Mouse (Mus musculus) forebrain, embryonic 11.5 days (tissue): ENCODE results near the gene Olfr870. TPM values are rescaled to one million over a fixed set of nuclear protein-coding genes. Genes with fewer than 3 reads are reported as not detected.
"Not testable (repeated sequence)": the region's sequence is repeated elsewhere in the genome, so short reads cannot be mapped to it uniquely, and the experiment has no call there.

Source experiments
- ATAC-seq: fragments of 200-750 bp; cut with Nextera tagmentation; replicated peaks from 2 replicates; pipeline ENCODE4 v1.8.0; 2017; ENCODE audit warnings: moderate TSS enrichment; ENCODE audit not compliant: low FRiP score
- DNase-seq: peaks from one replicate; pipeline ENCODE4 v3.0.0-alpha.2; 2017; ENCODE audit warnings: low spot score
- H3K27ac ChIP-seq: fragments of 300-500 bp; sonication (generic); 2 replicates; pipeline ENCODE4 v1.5.1; 2014; ENCODE audit warnings: low read depth, low read length
- H3K27me3 ChIP-seq: fragments of 300-500 bp; sonication (generic); 2 replicates; pipeline ENCODE4 v1.6.1; 2014; ENCODE audit warnings: mild to moderate bottlenecking, low read length, mixed read lengths; ENCODE audit not compliant: control insufficient read depth, insufficient read depth
- H3K36me3 ChIP-seq: fragments of 300-500 bp; sonication (generic); 2 replicates; pipeline ENCODE4 v1.6.1; 2014; ENCODE audit warnings: mild to moderate bottlenecking, low read length, moderate library complexity, mixed read lengths; ENCODE audit not compliant: control insufficient read depth, insufficient read depth
- H3K4me1 ChIP-seq: fragments of 300-500 bp; sonication (generic); replicated peaks from 2 replicates; pipeline ENCODE4 v1.6.1; 2014; ENCODE audit warnings: low read length, mixed read lengths; ENCODE audit not compliant: control insufficient read depth, insufficient read depth
- H3K4me2 ChIP-seq: fragments of 300-500 bp; sonication (generic); 2 replicates; pipeline ENCODE4 v1.6.1; 2014; ENCODE audit warnings: low read depth, mild to moderate bottlenecking, low read length, moderate library complexity, mixed read lengths; ENCODE audit not compliant: severe bottlenecking
- H3K4me3 ChIP-seq: fragments of 300-500 bp; sonication (generic); 2 replicates; pipeline ENCODE4 v1.5.1; 2014; ENCODE audit warnings: low read depth, low read length
- H3K9ac ChIP-seq: fragments of 300-500 bp; sonication (generic); 2 replicates; pipeline ENCODE4 v1.6.1; 2014; ENCODE audit warnings: low read length
- H3K9me3 ChIP-seq: fragments of 300-500 bp; sonication (generic); 2 replicates; pipeline ENCODE4 v1.6.1; 2016; ENCODE audit warnings: low read length, mixed read lengths; ENCODE audit not compliant: control insufficient read depth
- WGBS: fragments of 180-500 bp; shearing (Covaris S2); extraction: QIAGEN DNeasy Blood & Tissue Kit; methylation state at CpG from one replicate; pipeline ENCODE4 v1.1.7; 2014; 5-methylcytosine and 5-hydroxymethylcytosine counted together
- polyA plus RNA-seq: library from polyadenylated mRNA; unstranded; fragments of >200 nt; fragmentation: Nextera tagmentation; extraction: Ambion mirVana; gene quantifications from 2 replicates; pipeline ENCODE4 v1.2.1, GENCODE M21; 2014

The Olfr870 gene
- polyA plus RNA-seq, result not detected in 2 replicates

DNA sequence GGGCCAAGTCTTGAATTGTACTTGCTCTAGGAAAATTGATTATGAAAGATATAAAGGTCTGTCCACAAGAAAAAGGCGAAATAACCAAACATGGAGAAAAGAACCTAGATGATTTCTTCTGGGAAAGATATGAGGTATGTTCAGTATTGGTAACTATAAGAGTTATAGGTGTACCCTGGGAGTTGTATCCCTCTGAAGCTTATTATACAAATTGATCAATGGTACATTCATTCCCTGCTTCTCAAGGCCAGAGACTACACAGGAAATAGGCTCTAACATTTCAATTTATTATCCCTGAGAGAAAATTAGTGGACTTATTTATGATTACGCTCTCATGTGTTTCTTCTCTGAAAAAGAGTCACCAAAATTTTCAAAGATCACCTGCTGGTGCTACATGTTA lies at the start of gene Olfr870:
Gene Olfr870 (minus strand): TSS at position 101 of the 400 bp plus-strand sequence.
- ATAC-seq, result no peak

DNA sequence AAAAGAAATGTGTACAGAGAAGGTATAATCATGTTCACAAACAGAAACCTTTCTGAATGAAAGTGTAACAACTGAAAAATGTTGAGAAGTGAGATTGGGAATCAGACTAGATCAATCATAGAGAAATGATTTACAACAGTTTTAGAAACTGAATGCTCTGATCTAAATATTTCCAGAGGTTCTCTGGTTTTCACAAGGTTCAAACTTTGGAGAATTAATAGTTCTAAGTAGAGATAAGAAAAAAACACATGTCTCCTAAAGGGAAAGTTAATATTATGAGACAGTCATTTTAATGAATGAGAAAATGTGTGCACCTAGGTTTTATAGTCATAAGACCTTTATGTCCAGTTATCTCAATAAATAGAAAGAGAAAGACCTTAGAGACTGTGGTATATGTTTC lies 38.0 kb upstream of the Olfr870 start, which contains the start of gene Olfr871:
Gene Olfr871 (plus strand): TSS at position 301 of the 400 bp plus-strand sequence.
- no peak for DNase-seq
- Histone ChIP-seq H3K36me3 (no peaks in the 10 kb centered on the region), H3K4me1 (no peaks in the 10 kb centered on the region), H3K27me3 (no peaks in the 10 kb centered on the region), H3K9me3 (no peaks in the 10 kb centered on the region; the same call in 1 of the 2 replicates), H3K9ac (no peak within 1 kb of the TSS), H3K4me3 (no peak within 1 kb of the TSS), H3K27ac (no peak within 1 kb of the TSS), H3K4me2 (no peak within 1 kb of the TSS)
- no peak for ATAC-seq

More for the DNA sequence above, at the start of gene Olfr870:
- no peaks in the 10 kb centered on the region for H3K36me3 ChIP-seq
- H3K4me3 ChIP-seq, result no peak within 1 kb of the TSS
- DNase-seq, result no peak
- H3K27ac ChIP-seq, result no peak within 1 kb of the TSS
- 75% methylated on average over 2 of the region's 2 CpGs for WGBS
- H3K9ac ChIP-seq, result no peak within 1 kb of the TSS
- H3K4me1 ChIP-seq, result no peaks in the 10 kb centered on the region
- H3K27me3 ChIP-seq, result no peaks in the 10 kb centered on the region
- H3K4me2 ChIP-seq, result no peak within 1 kb of the TSS
- peaks cover 2% of the 10 kb centered on the region; the same call in 1 of the 2 replicates for H3K9me3 ChIP-seq

DNA sequence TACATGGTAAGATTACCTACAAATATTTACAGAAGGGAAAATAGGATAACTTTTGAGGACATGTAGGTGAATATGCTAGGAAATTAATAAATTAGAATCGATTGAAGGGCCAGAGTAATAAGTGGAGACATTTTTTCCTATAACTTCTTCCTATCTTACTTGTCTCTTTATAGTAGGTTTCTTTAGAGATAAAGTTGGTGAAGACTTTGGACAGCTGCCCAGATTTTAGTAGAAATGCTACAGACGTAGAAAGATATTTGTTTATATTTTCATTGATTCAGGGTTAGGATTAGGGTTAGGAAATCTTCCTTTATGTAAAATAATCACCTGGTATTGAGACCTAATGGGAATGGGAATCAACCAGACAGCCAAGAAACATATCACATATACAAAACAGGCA lies 37.6 kb upstream of the Olfr870 start:
- no peaks in the 10 kb centered on the region for H3K4me1 ChIP-seq
- no peak overlapping the region for H3K4me2 ChIP-seq
- H3K9ac ChIP-seq, result no peak overlapping the region
- H3K27ac ChIP-seq, result no peak overlapping the region
- no peaks in the 10 kb centered on the region for H3K27me3 ChIP-seq
- no peaks in the 10 kb centered on the region; the same call in 1 of the 2 replicates for H3K9me3 ChIP-seq
- no peaks in the 10 kb centered on the region for H3K36me3 ChIP-seq
- no peak for DNase-seq
- WGBS, result 81% methylated on average over 2 of the region's 2 CpGs
- no peak overlapping the region for H3K4me3 ChIP-seq
- ATAC-seq, result no peak

DNA sequence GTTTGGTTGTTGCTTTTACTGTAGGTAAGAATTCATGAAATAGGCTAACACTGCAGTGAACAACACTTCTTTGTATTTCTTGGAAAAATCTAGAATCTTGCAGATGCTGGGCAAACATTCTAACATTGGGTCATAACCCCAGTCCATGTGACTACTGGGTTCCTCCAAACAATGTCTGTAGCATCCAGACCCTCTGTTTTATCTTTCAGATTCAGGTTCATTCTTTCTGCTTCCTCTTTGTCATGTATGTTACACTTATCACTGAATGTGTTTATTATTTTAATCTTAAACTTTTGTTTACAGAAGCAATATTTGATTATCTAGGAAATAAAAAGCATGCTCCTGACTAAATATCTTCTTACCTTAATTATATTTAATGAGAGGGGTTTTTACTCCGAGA lies 37.0 kb upstream of the Olfr870 start:
- H3K4me2 ChIP-seq, result no peak overlapping the region
- 44% methylated on average over 1 of the region's 1 CpGs for WGBS
- DNase-seq, result no peak
- no peaks in the 10 kb centered on the region for H3K27me3 ChIP-seq
- no peaks in the 10 kb centered on the region for H3K36me3 ChIP-seq
- ATAC-seq, result no peak
- no peak overlapping the region for H3K27ac ChIP-seq
- no peak overlapping the region for H3K9ac ChIP-seq
- H3K4me3 ChIP-seq, result no peak overlapping the region
- no peaks in the 10 kb centered on the region; the same call in 1 of the 2 replicates for H3K9me3 ChIP-seq
- H3K4me1 ChIP-seq, result no peaks in the 10 kb centered on the region

DNA sequence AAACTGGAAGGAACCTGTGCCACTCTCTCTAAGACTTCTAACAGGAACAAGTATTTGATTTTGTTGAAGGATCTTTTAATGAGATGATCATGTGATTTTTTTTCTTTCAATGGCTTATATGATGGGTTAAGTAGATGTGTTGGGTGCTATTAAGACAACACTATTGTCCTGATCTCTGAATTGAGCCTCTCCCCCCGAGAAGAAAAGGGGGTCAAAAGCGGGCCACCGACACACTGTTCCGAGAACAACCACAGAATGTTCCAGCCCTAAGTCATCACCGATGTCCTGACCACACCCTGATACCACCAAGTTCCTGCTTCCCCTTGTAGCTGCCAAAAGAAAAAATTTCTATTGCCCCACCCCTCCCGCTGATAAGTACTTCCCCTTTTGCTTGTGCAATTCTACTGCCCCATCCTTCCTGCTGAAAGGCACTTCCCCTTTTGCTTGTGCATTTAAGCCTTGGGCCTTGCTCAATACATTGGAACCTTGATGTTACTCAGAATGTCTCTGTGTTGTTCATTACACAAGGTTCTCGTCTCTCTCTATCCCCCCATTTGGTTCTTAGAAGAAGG lies 29.6 kb upstream of the Olfr870 start:
- not testable (repeated sequence) for H3K4me1 ChIP-seq, H3K9me3 ChIP-seq, H3K9ac ChIP-seq, H3K4me2 ChIP-seq, H3K4me3 ChIP-seq, DNase-seq, H3K27me3 ChIP-seq, H3K36me3 ChIP-seq, ATAC-seq, H3K27ac ChIP-seq
- WGBS, result 88% methylated on average over 7 of the region's 7 CpGs

DNA sequence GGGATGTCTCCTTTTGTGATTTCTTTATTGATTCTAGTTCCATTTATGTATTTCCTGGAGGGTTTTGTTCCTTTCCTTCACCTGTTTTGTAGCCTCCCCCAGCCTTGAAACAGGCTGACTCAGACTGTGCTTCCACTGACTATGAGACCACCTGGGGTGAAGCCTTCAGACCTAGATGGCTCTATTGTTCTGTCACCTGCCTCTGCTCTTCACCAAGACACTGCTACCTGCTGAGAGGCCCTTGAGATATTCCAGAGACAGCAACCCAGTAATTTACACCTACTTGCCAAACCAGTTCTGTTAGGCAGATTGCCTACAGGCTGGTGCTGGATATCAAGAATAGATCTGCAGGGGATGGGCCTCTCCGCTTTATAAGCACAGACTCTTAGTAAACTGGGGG lies 28.3 kb upstream of the Olfr870 start:
- no peaks in the 10 kb centered on the region for H3K27me3 ChIP-seq
- ATAC-seq (no peak), DNase-seq (no peak)
- no peaks in the 10 kb centered on the region for H3K4me1 ChIP-seq
- H3K27ac ChIP-seq, result no peak overlapping the region
- WGBS, result 73% methylated on average over 1 of the region's 1 CpGs
- no peak overlapping the region for H3K9ac ChIP-seq
- H3K4me2 ChIP-seq, result no peak overlapping the region
- no peaks in the 10 kb centered on the region for H3K36me3 ChIP-seq
- no peaks in the 10 kb centered on the region; the same call in 1 of the 2 replicates for H3K9me3 ChIP-seq
- no peak overlapping the region for H3K4me3 ChIP-seq

DNA sequence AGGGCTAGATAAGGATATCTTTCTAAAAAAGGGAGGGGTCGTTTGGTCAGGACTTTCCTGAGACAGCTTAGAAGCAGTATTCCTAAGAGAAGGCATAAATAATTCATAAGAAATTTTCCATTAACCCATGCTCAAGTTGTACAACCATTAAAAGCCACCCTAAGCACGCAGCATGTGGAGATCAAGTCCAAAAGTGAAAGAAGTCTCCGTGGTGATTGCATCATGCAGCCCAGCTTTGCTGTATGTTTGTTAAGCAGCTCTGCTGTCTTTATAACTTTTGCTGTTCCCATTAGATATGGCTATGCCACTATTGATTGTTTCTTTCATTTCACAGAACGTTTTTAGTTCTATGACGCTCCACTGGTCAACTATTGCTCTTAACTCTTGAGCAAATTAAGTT lies 5.6 kb upstream of the Olfr870 start:
- Histone ChIP-seq H3K27me3 (no peaks in the 10 kb centered on the region), H3K4me2 (no peak overlapping the region), H3K27ac (no peak overlapping the region), H3K4me1 (no peaks in the 10 kb centered on the region), H3K9me3 (0 out of 2 replicates have a peak, but pooled peaks cover 2% of the 10 kb centered on the region), H3K4me3 (no peak overlapping the region), H3K9ac (no peak overlapping the region), H3K36me3 (no peaks in the 10 kb centered on the region)
- DNase-seq, result no peak
- WGBS, result 76% methylated on average over 5 of the region's 5 CpGs
- ATAC-seq, result no peak

DNA sequence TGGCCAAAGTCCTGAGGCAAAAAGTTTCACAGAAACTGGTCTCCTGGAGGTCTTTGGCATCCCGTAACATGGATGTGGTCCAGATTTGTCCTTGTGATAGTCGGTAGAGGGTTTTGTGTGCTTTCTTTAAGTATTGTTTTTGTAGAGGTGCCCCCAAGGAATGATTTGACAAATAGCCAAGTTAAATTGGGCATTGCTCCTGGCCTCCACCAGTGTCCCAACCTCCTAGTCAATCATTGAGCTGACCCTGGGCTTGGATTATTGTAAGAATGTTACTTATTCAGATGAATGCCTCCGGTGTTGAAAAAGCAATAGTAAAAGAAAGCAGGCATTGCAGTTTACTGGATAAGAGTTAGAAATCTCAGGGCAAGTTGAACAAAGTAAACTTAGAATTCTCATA lies 24.2 kb downstream of the Olfr870 start:
- no peak overlapping the region for H3K27ac ChIP-seq
- ATAC-seq, result no peak
- no peaks in the 10 kb centered on the region for H3K27me3 ChIP-seq
- DNase-seq, result no peak
- H3K9ac ChIP-seq, result no peak overlapping the region
- H3K4me1 ChIP-seq, result no peaks in the 10 kb centered on the region
- H3K9me3 ChIP-seq, result peaks cover 11% of the 10 kb centered on the region
- WGBS, result 89% methylated on average over 3 of the region's 3 CpGs
- H3K4me2 ChIP-seq, result no peak overlapping the region
- H3K4me3 ChIP-seq, result no peak overlapping the region
- H3K36me3 ChIP-seq, result no peaks in the 10 kb centered on the region

DNA sequence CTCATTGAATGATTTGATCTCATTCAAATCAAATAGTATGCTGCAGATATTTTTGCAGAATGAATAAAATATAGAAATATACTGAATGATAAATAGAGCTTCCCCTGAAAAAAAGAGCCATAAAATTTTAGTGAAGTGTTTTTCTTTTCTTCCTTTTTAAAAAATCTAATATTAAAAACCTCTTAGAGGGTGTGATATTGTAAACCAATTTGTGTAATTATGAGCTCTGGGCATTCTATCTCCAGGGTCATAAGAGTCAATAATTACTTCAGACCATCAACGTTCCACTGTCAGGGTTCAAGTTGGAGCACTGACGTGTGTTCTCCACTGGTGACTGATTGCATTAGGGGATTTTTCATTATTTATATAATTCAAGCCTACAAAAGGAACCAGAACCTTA lies 45.1 kb downstream of the Olfr870 start, which contains the start of gene Olfr869:
Gene Olfr869 (plus strand): TSS at position 301 of the 400 bp plus-strand sequence.
- no peaks in the 10 kb centered on the region; the same call in 1 of the 2 replicates for H3K9me3 ChIP-seq
- no peak within 1 kb of the TSS for H3K27ac ChIP-seq
- no peaks in the 10 kb centered on the region for H3K36me3 ChIP-seq
- H3K4me3 ChIP-seq, result no peak within 1 kb of the TSS
- H3K9ac ChIP-seq, result no peak within 1 kb of the TSS
- H3K4me1 ChIP-seq, result no peaks in the 10 kb centered on the region
- no peaks in the 10 kb centered on the region for H3K27me3 ChIP-seq
- no peak for ATAC-seq
- DNase-seq, result no peak
- 81% methylated on average over 2 of the region's 2 CpGs for WGBS
- no peak within 1 kb of the TSS for H3K4me2 ChIP-seq
